Mouse (Mus musculus) c-Kit-negative CD71-positive TER-119-positive erythroid progenitor cells, embryonic 14.5 days (primary cell): ENCODE results near the gene Invs.

ENCODE experiments used
- DNase-seq: peaks from one replicate; pipeline ENCODE4 v3.0.0-alpha.2; 2013; ENCODE audit warnings: low read depth, low spot score

The Invs gene

DNA sequence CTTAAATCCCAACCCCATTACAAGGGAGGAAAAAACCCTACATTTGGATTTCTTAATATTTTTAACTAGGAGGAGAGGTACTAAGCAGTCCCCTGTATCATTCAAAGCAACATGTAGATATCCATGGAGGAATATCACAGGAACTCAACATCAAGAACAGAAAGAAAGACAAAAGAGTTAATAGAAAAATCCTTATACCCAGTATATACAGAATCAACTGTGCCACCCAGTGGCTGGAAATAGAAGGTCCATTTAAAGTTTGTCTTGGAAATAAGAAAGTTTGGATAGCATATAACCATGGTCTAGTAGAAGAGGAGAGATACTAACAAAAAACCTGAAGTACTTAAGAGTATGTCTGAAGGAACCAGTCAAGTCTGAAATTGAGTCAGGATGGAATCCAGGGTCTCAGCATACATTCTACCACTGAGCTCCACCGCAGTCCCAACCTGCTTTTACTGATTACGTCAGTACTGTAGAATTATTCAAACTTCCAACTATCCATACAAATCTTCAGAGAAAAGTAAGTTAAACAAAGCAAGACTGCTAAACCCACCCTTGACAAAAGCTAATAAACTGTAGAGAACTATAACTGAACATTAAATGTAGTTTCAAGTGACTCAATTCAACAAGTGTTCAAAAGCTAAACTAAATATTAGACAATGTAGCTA, 174.7 kb downstream of the Invs start:
- DNase-seq = no peak

DNA sequence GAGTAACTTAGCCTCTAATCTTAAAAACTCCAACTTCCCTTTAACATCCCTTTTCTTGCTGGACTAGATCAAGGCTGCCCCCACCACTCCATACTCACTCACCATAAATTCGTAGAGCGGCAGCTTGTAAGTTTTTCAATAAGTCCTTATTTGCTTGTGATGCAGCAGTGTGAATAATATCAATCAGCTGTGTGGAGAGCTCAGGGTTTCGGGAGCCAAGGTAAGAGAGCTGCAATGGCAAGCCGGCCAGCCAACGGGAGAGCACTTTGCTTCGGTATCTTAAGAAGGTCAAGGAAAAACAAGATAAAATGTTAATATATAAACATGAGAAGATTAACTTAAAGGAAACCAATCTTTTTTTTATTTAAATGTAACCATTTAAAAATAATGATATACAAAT, 178.9 kb downstream of the Invs start:
- DNase-seq = no peak

DNA sequence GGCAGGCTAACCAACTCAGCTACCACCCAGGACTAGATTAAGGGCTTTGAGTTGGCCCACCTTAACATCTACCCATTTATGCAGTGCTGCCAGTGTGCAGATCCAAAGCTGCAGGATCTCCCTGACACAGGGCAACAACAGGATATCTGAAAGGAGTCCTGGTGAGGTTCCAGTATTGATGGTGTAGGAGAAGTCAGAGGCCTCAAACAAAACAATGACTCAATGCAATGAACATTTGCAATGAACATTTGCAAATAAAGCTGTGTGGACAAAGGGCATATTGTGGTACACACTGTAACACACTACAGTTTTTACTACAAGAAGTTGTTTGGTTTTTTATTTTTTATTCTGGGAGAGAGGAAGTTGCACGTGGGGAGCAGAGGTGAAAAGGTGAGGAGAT, 181.5 kb downstream of the Invs start:
- no peak for DNase-seq

DNA sequence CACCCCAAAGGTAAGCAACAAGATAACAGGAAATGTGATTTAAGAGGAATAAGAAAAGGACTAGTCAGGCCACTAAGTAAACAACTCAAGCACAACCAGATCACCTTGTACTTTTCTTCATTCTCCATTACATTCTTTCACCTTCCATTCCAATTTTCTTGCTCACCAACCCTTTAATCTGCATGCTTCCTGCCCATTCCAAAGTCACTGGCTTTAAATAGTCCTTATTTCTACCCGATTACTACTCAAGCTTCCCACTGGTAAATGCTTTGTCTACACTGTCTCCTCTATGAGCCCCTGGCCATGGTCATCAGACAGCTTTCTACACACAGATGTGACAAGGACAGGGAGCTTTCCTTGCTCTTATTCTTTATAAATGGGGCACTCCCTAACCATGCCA, 191.4 kb downstream of the Invs start:
- no peak for DNase-seq

DNA sequence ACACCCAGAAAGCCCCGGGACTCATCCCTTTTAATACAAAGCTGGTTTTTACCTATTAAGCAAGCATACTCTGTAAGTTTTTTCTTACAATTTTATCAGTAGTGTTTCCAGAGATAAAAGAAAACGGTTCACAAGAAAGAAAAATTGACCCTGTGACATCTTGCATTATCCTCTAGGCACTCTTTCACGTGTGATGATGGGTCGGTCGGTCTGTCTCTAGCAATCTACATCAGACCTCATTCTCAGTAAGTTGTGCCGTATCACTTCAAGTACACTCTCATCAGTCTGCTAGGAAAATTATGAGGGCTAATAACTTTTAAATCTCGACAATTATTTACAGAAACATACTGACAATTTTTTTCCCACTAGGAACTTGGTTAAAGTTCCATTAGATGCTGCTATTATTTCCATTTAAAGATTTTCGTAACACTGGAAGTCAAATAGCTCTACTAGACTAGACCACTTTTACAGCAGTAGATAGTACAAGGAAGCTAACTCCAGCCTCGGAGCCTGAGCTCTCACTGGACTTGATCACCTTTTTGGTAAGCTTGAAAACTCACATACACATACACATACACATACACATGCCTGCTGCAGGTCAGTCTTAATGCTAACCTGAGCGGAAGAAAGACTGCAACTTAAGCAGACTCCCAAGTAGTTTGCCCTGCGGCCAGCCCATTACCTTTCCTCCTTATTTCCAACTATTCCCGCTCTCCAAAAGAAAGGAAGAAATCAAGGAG, 192.7 kb downstream of the Invs start:
- DNase-seq = peak; percentile 8

GRCm38 (mm10) chr4:48472792-48473650, 193.5 kb downstream of the Invs start, which contains the start of gene Tex10:
Gene Tex10 (minus strand): TSS chr4:48473459.
- DNase-seq = peak; percentile 65

GRCm38 (mm10) chr4:48473651-48474011, 194.1 kb downstream of the Invs start:
- DNase-seq = no peak

GRCm38 (mm10) chr4:48481287-48481686, 201.7 kb downstream of the Invs start:
- no peak for DNase-seq
